Mouse (Mus musculus) ES-Bruce4 (cell line): ENCODE data around the gene Ppib. TPM values are rescaled to one million over a fixed set of nuclear protein-coding genes. Genes with fewer than 3 reads are reported as not detected.

ENCODE experiments used
- H3K27ac ChIP-seq: 2 replicates; pipeline ENCODE4 v1.5.1; 2012; ENCODE audit warnings: low read length, inconsistent platforms; ENCODE audit not compliant: insufficient read depth
- H3K27me3 ChIP-seq: 2 replicates; pipeline ENCODE4 v1.6.1; 2012; ENCODE audit warnings: mild to moderate bottlenecking, low read length, inconsistent platforms; ENCODE audit not compliant: control insufficient read depth, poor library complexity, insufficient read depth, severe bottlenecking
- H3K36me3 ChIP-seq: 2 replicates; pipeline ENCODE4 v1.6.1; 2012; ENCODE audit warnings: inconsistent platforms, mild to moderate bottlenecking, low read length, moderate library complexity; ENCODE audit not compliant: control insufficient read depth, poor library complexity, insufficient read depth, severe bottlenecking
- H3K4me1 ChIP-seq: one replicate; pipeline ENCODE4 v1.8.1; 2011; ENCODE audit warnings: low read length; ENCODE audit not compliant: control insufficient read depth, insufficient read depth
- H3K4me3 ChIP-seq: 2 replicates; pipeline ENCODE4 v1.5.1; 2011; ENCODE audit warnings: low read depth, mild to moderate bottlenecking, low read length
- H3K9ac ChIP-seq: 2 replicates; pipeline ENCODE4 v1.6.1; 2012; ENCODE audit warnings: low read depth, mild to moderate bottlenecking, inconsistent platforms; ENCODE audit not compliant: poor library complexity, severe bottlenecking
- H3K9me3 ChIP-seq: replicated peaks from 2 replicates; pipeline ENCODE4 v1.6.1; 2012; ENCODE audit warnings: mild to moderate bottlenecking, low read length, inconsistent platforms; ENCODE audit not compliant: control insufficient read depth, poor library complexity, insufficient read depth, severe bottlenecking
- CTCF ChIP-seq: IDR thresholded peaks from one replicate; pipeline ENCODE4 v1.8.1; 2011; ENCODE audit warnings: low read depth, low read length
- EP300 ChIP-seq: IDR thresholded peaks from 2 replicates; pipeline ENCODE4 v1.6.1; 2011; ENCODE audit warnings: low read depth, low read length; ENCODE audit not compliant: insufficient read depth
- POLR2A ChIP-seq: IDR thresholded peaks from one replicate; pipeline ENCODE4 v1.8.1; 2011; ENCODE audit warnings: low read length; ENCODE audit not compliant: insufficient read depth
- polyA plus RNA-seq: library from polyadenylated mRNA; stranded (reverse); fragments of >200 nt; gene quantifications from 2 replicates; pipeline ENCODE4 v1.2.4, GENCODE M21; 2011; ENCODE audit warnings: low read depth; ENCODE audit not compliant: missing spikeins, insufficient read depth, insufficient read length

Gene Ppib
- polyA plus RNA-seq, 1 experiment = 287 TPM

DNA sequence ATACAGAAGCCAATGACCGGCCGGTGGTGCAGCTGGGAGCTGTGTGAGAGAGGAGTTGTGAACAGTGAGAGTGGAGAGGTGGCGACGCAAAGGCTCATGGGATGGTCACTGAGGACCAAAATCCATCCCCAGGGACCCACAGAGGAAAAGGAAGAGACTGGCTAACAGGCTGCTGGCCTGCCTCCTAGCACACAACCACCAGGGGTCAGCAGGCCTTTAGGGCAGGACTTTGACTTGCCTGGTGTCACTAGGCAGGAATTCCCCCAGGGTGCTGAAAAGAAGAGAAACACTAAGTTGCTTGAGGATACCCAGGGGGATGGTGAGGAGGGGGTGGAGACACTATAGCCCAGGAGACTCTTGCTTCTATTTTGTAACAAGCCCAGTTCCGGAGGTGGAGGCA is 7.5 kb downstream of the Ppib start:
- H3K4me3 ChIP-seq = no peak overlapping the region
- H3K9me3 ChIP-seq = no peaks in the 10 kb centered on the region
- TF ChIP-seq CTCF (peak; percentile 75), EP300 (no peak)
- peaks cover 2% of the 10 kb centered on the region; the same call in 1 of the 2 replicates for H3K27me3 ChIP-seq
- H3K36me3 ChIP-seq = peaks cover 24% of the 10 kb centered on the region
- H3K27ac ChIP-seq = no peak overlapping the region
- H3K4me1 ChIP-seq = peaks cover 5% of the 10 kb centered on the region
- no peak overlapping the region for H3K9ac ChIP-seq

DNA sequence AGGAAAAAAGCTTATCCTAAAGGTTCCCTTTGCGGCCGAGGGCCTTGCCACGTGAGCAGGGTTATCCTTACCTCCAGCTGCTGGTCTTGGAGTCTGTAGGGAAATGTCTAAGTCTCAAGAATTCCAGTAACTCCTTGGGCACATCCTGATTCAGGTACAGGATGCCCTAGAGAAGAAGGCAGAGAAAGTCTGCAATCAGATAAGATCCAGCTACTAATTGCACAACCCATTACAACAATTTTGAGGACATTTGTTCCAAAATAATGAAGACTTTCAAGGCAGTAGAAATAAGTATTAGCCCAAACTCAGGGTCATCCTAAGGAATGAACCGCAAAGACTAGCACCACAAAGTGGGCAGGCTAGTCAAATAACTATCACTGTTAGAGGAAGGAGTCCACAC is 8.0 kb downstream of the Ppib start:
- H3K9ac ChIP-seq = no peak overlapping the region
- no peak overlapping the region for H3K4me3 ChIP-seq
- H3K27ac ChIP-seq = no peak overlapping the region
- H3K9me3 ChIP-seq = no peaks in the 10 kb centered on the region
- peaks cover 19% of the 10 kb centered on the region for H3K36me3 ChIP-seq
- H3K27me3 ChIP-seq = peaks cover 2% of the 10 kb centered on the region; the same call in 1 of the 2 replicates
- peaks cover 5% of the 10 kb centered on the region for H3K4me1 ChIP-seq
- TF ChIP-seq EP300 (no peak), CTCF (no peak), POLR2A (no peak)

DNA sequence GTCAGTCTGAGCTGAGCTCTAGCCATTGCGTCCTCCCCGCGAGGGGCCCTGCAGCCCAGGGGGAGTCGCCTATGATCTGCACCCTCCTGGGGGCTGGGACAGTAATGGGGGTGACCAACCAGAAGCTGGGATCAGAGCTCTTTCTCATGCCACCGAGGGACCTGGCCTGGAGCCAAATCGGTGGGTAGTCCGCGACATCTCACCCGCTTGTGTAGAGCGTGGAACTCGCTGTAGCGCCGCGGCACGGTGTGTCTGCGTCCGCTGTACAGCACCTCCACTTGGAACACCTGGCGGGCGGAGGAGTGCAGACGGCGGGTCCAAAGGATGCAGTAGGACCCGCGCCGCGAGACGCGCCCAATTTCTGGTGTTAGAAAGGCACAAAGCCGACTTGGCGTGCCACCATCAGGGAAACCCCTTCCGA is 9.0 kb downstream of the Ppib start:
- Histone ChIP-seq H3K27me3 (peaks cover 2% of the 10 kb centered on the region; the same call in 1 of the 2 replicates), H3K27ac (no peak overlapping the region), H3K9ac (peak overlapping the region; percentile 75), H3K4me3 (peak overlapping the region; percentile 90), H3K9me3 (no peaks in the 10 kb centered on the region; the same call in 1 of the 2 replicates), H3K36me3 (peaks cover 12% of the 10 kb centered on the region), H3K4me1 (peaks cover 5% of the 10 kb centered on the region)
- TF ChIP-seq EP300 (no peak), CTCF (no peak), POLR2A (no peak)

DNA sequence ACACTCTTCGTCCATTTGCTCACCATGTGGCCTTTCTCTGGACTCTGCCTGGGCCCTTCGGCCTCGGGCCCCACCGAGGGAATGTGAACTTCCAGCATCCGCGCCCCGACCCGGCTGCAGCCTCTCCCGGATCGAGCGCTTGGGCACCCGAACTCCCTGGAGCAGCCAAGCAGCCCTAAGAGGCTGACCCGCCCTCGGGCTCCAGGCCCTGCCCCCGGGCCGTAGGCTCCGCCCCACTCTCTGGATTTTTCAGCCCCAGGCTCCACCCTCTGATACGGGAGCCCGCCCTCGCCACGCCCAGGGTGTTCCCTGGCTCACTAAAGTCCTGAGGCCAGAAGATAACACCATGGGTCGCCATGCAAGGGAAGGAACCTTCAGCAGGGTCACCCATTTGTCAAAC is 9.6 kb downstream of the Ppib start, which contains the start of gene Snx22:
Gene Snx22 (minus strand): TSS at position 137 of the 400 bp plus-strand sequence.
- Histone ChIP-seq H3K9me3 (no peaks in the 10 kb centered on the region; the same call in 1 of the 2 replicates), H3K9ac (peak within 1 kb of the TSS; percentile 75), H3K27me3 (peaks cover 2% of the 10 kb centered on the region; the same call in 1 of the 2 replicates), H3K4me3 (peak within 1 kb of the TSS; percentile 90), H3K27ac (no peak within 1 kb of the TSS), H3K36me3 (peaks cover 12% of the 10 kb centered on the region), H3K4me1 (peaks cover 5% of the 10 kb centered on the region)
- TF ChIP-seq POLR2A = no peak
- no peak for TF ChIP-seq EP300
- no peak for TF ChIP-seq CTCF

DNA sequence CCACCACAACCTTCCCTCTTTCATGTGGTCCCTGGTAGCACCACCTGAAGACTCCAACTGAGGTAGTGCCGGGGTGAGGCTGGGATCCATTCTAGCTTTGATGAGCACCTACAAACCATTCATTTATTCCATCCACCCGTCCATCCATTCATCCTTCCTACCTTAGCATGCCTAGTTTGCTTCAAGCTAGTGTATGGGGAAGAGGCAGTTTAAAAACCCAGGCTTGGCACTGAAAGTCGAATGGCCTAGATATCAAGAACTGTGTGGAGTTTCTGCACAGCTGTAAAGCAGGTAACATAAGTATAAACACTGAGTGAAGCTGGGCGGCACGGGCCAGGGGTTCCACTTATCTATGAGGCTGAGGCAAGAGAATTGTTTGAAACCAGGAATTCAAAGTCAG is 10.1 kb downstream of the Ppib start:
- TF ChIP-seq CTCF = no peak
- no peak for TF ChIP-seq POLR2A
- TF ChIP-seq EP300 = no peak
- Histone ChIP-seq H3K4me3 (no peak overlapping the region), H3K9ac (no peak overlapping the region), H3K4me1 (peaks cover 5% of the 10 kb centered on the region), H3K36me3 (peaks cover 11% of the 10 kb centered on the region), H3K27ac (no peak overlapping the region), H3K27me3 (peaks cover 2% of the 10 kb centered on the region; the same call in 1 of the 2 replicates), H3K9me3 (no peaks in the 10 kb centered on the region; the same call in 1 of the 2 replicates)

DNA sequence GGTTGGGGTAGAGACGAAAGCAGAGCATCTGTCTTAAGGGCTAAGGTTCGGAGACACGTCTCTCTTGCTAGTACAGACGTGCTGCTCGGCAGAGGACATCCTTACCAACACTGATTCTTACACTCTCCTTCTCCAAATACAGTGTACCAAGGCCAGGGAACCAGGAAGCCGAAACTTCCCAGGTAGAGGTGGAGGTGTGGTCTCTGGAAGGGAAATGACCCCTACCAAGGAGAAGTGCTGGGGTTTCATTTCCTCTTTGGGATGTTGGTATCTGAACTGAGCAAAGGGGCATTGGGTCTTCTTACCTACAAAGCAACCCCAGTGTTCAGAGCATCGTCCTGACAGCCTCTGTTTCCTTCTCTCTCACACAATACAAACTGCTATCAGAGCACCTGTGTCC is 12.7 kb downstream of the Ppib start:
- peaks cover 4% of the 10 kb centered on the region for H3K4me1 ChIP-seq
- H3K27me3 ChIP-seq = peaks cover 2% of the 10 kb centered on the region; the same call in 1 of the 2 replicates
- no peak overlapping the region for H3K9ac ChIP-seq
- no peak overlapping the region for H3K4me3 ChIP-seq
- H3K9me3 ChIP-seq = no peaks in the 10 kb centered on the region; the same call in 1 of the 2 replicates
- no peak overlapping the region for H3K27ac ChIP-seq
- no peak for TF ChIP-seq EP300
- TF ChIP-seq CTCF = no peak
- TF ChIP-seq POLR2A = no peak
- H3K36me3 ChIP-seq = no peaks in the 10 kb centered on the region
